Mouse (Mus musculus) 416B (cell line): ENCODE measurements at regions not wholly inside any gene's neighbourhood (a gene's known extent, or its start where the extent isn't known, plus 50 kb on each side); places are given as distances from the start of the nearest gene placed in this dataset.
A peak's percentile ranks its signal among the peaks of the same experiment; 100 is the strongest.

Experiments
- DNase-seq: peaks from one replicate; pipeline ENCODE4 v3.0.0; 2011; ENCODE audit warnings: low read depth

- DNase-seq = no peak
Measured at GRCm38 (mm10) chr13:42590415-42590814, 90.0 kb upstream of the Phactr1 start.

GRCm38 (mm10) chr13:42592945-42593344, 87.5 kb upstream of the Phactr1 start:
- no peak for DNase-seq

GRCm38 (mm10) chr13:42593488-42594170, 86.8 kb upstream of the Phactr1 start:
- no peak for DNase-seq

- DNase-seq = no peak
Measured at GRCm38 (mm10) chr13:42595180-42595579, 85.2 kb upstream of the Phactr1 start.

- DNase-seq = no peak
Measured at GRCm38 (mm10) chr13:42597781-42598180, 82.6 kb upstream of the Phactr1 start.

- no peak for DNase-seq
Measured at GRCm38 (mm10) chr13:42603308-42603707, 77.1 kb upstream of the Phactr1 start.

GRCm38 (mm10) chr13:42607735-42608134, 72.7 kb upstream of the Phactr1 start:
- no peak for DNase-seq

- peak; percentile 11 for DNase-seq
Measured at GRCm38 (mm10) chr13:42608963-42609362, 71.5 kb upstream of the Phactr1 start.

- DNase-seq = no peak
Measured at GRCm38 (mm10) chr13:42613326-42613725, 67.1 kb upstream of the Phactr1 start.

GRCm38 (mm10) chr13:42615826-42616225, 64.6 kb upstream of the Phactr1 start:
- no peak for DNase-seq

GRCm38 (mm10) chr13:42617225-42617624, 63.2 kb upstream of the Phactr1 start:
- no peak for DNase-seq

GRCm38 (mm10) chr13:42617844-42618243, 62.6 kb upstream of the Phactr1 start:
- DNase-seq = no peak

GRCm38 (mm10) chr13:42619555-42620280, 60.7 kb upstream of the Phactr1 start:
- DNase-seq = peak; percentile 7

- peak; percentile 35 for DNase-seq
Measured at GRCm38 (mm10) chr13:42623491-42623890, 56.9 kb upstream of the Phactr1 start.
